Mouse (Mus musculus): ENCODE results near the gene Gpr142. TPM values are rescaled to one million over a fixed set of nuclear protein-coding genes. Genes with fewer than 3 reads are reported as not detected.

The Gpr142 gene
- polyA plus RNA-seq, 1 experiment from 2014 or later, result not detected

GRCm38 (mm10) chr11:114850452-114851268, 51.9 kb downstream of the Gpr142 start, which contains the start of gene Gprc5c:
Gene Gprc5c, plus strand, starts transcription at chr11:114851152.
- H3K4me2 ChIP-seq, result peak within 1 kb of the TSS; percentile 96
- H3K9me3 ChIP-seq, result no peaks in the 10 kb centered on the region
- H3K27ac ChIP-seq, result peak within 1 kb of the TSS; percentile 42; the same call in 1 of the 2 replicates
- ATAC-seq (ENCODE audit: low FRiP score), result peak; percentile 20; the same call in 1 of the 2 replicates
- H3K4me1 ChIP-seq, result peaks cover 32% of the 10 kb centered on the region
- no peaks in the 10 kb centered on the region for H3K36me3 ChIP-seq (replicated peaks)
- peak within 1 kb of the TSS; percentile 56 for H3K9ac ChIP-seq
- under 1% methylated on average over 33 of the region's 43 CpGs for WGBS
- H3K27me3 ChIP-seq, result peaks cover 72% of the 10 kb centered on the region
- H3K4me3 ChIP-seq (replicated peaks), result peak within 1 kb of the TSS; percentile 60

DNA sequence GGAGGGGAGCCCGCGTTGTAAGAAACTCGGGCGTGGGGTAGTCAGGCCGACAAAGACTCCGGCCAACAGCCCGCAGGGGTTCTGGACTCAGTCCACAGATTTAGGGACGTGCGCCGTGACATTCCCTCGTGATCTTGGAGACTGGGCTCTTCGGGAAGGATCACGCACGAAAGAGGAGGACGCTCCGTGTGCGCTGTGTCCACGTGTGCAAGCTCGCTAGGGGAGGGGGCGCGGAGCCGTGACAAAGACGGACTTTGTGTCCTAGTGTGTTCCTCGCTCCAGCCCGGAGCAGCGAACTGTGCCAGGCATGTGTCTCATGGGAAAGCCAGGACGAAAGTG, 52.5 kb downstream of the Gpr142 start:
- no peaks in the 10 kb centered on the region for H3K9me3 ChIP-seq
- peak overlapping the region; percentile 60 for H3K4me3 ChIP-seq (replicated peaks)
- peaks cover 32% of the 10 kb centered on the region for H3K4me1 ChIP-seq
- H3K27ac ChIP-seq, result 0 out of 2 replicates have a peak overlapping the region, but pooled peaks have one; percentile 9
- ATAC-seq (ENCODE audit: low FRiP score), result no peak
- peak overlapping the region; percentile 56 for H3K9ac ChIP-seq
- H3K36me3 ChIP-seq (replicated peaks), result no peaks in the 10 kb centered on the region
- peaks cover 72% of the 10 kb centered on the region for H3K27me3 ChIP-seq
- peak overlapping the region; percentile 96 for H3K4me2 ChIP-seq
- WGBS, result under 1% methylated on average over 27 of the region's 27 CpGs

DNA sequence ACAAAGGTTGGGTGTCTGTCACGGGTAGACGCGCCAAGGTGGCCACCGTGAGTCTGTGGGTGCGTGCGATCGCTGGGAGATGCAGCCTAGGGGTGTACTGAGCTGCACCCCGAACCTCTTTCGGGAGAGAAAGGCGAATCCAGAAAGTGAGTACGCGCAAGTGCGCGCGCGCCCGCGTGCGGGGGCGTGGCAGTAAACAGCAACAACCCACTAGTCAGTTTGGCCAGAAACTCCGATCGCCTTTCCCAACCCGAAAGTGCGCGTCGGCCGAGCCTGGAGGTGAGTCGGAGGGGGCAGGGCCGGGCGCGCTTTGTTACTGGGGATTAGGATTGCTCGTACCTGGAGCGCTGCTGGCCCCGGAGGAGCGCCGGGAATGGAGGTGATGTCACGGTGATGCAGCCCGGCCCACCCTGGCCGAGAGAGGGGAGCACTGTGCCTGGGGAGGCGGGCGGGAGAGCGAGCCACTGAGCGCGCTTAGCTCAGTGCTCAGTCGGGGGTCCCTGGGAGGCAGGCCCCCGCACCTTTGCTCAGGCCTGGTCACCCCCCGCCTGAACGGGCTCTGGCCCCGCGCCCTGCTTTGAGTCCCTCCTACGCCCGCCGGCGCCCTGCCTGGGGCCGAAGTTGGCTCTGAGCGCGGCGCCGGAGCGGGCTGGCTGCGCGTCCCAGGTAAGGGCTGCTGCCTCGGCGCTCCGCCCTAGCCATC, 53.0 kb downstream of the Gpr142 start:
- Histone ChIP-seq H3K9ac (peak overlapping the region; percentile 56), H3K27me3 (peaks cover 72% of the 10 kb centered on the region), H3K4me3 (replicated peaks) (peak overlapping the region; percentile 60), H3K9me3 (no peaks in the 10 kb centered on the region), H3K36me3 (replicated peaks) (no peaks in the 10 kb centered on the region), H3K4me2 (peak overlapping the region; percentile 96), H3K4me1 (peaks cover 32% of the 10 kb centered on the region), H3K27ac (peak overlapping the region; percentile 42; the same call in 1 of the 2 replicates)
- under 1% methylated on average over 60 of the region's 65 CpGs for WGBS
- ATAC-seq (ENCODE audit: low FRiP score), result peak; percentile 60

GRCm38 (mm10) chr11:114852311-114853173, 53.8 kb downstream of the Gpr142 start:
- peak overlapping the region; percentile 56 for H3K9ac ChIP-seq
- peaks cover 32% of the 10 kb centered on the region for H3K4me1 ChIP-seq
- H3K36me3 ChIP-seq (replicated peaks), result no peaks in the 10 kb centered on the region
- peak overlapping the region; percentile 42; the same call in 1 of the 2 replicates for H3K27ac ChIP-seq
- H3K27me3 ChIP-seq, result peaks cover 70% of the 10 kb centered on the region
- H3K4me3 ChIP-seq (replicated peaks), result peak overlapping the region; percentile 60
- peak overlapping the region; percentile 96 for H3K4me2 ChIP-seq
- no peak for ATAC-seq (ENCODE audit: low FRiP score)
- WGBS, result 1% methylated on average over 40 of the region's 40 CpGs
- H3K9me3 ChIP-seq, result no peaks in the 10 kb centered on the region

- no peaks in the 10 kb centered on the region for H3K36me3 ChIP-seq (replicated peaks)
- peaks cover 67% of the 10 kb centered on the region for H3K27me3 ChIP-seq
- peaks cover 32% of the 10 kb centered on the region for H3K4me1 ChIP-seq
- no peak overlapping the region for H3K9ac ChIP-seq
- 0 out of 2 replicates have a peak overlapping the region, but pooled peaks have one; percentile 10 for H3K27ac ChIP-seq
- no peaks in the 10 kb centered on the region for H3K9me3 ChIP-seq
- peak overlapping the region; percentile 96 for H3K4me2 ChIP-seq
- 14% methylated on average over 7 of the region's 7 CpGs for WGBS
- H3K4me3 ChIP-seq (replicated peaks), result peak overlapping the region; percentile 60
- no peak for ATAC-seq (ENCODE audit: low FRiP score)
Measured at GRCm38 (mm10) chr11:114853174-114853838, 54.6 kb downstream of the Gpr142 start.

- no peak for ATAC-seq (ENCODE audit: low FRiP score)
- Histone ChIP-seq H3K9me3 (no peaks in the 10 kb centered on the region), H3K4me1 (peaks cover 32% of the 10 kb centered on the region), H3K4me2 (no peak overlapping the region), H3K27ac (no peak overlapping the region), H3K27me3 (peaks cover 56% of the 10 kb centered on the region), H3K4me3 (replicated peaks) (no peak overlapping the region), H3K9ac (no peak overlapping the region), H3K36me3 (replicated peaks) (no peaks in the 10 kb centered on the region)
- WGBS, result 75% methylated on average over 6 of the region's 6 CpGs
Measured at GRCm38 (mm10) chr11:114854581-114854980, 55.9 kb downstream of the Gpr142 start.

DNA sequence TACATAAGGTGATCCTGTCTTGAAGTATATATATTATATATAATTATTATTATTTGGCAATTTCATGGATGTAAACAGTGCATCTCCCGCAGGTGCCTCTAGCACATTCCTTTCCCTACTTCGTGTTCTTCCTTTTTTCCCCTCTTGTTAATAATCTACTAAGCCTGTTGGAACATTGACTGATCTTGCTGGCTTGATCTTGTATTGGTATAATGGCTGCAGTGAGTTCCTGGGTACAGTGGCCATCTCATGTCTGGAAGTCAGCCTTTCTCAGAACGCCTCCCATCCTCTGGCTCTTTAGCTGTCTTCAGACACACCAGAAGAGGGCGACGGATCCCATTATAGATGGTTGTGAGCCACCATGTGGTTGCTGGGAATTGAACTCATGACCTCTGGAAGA, 57.4 kb downstream of the Gpr142 start:
- 92% methylated on average over 5 of the region's 5 CpGs for WGBS

More for the DNA sequence above, 57.4 kb downstream of the Gpr142 start:
- peaks cover 20% of the 10 kb centered on the region for H3K4me1 ChIP-seq
- H3K9ac ChIP-seq, result no peak overlapping the region
- no peaks in the 10 kb centered on the region for H3K36me3 ChIP-seq (replicated peaks)
- no peak overlapping the region for H3K4me2 ChIP-seq
- no peaks in the 10 kb centered on the region for H3K9me3 ChIP-seq
- no peak overlapping the region for H3K27ac ChIP-seq
- H3K27me3 ChIP-seq, result peaks cover 40% of the 10 kb centered on the region
- no peak for ATAC-seq (ENCODE audit: low FRiP score)
- H3K4me3 ChIP-seq (replicated peaks), result no peak overlapping the region

Other genes with a start within 250 kb of the Gpr142 start
- gene Rpl38, start 130.4 kb upstream of the Gpr142 start, polyA plus RNA-seq (2016; fragmentation: Nextera tagmentation; extraction: Ambion mirVana), result 859 and 942 TPM in 2 replicates
- 11.8 and 13.0 TPM in 2 replicates for gene Ttyh2, start 123.5 kb upstream of the Gpr142 start, polyA plus RNA-seq (2016; fragmentation: Nextera tagmentation; extraction: Ambion mirVana)
- 1.9 and 2.0 TPM in 2 replicates for gene Dnaic2, start 71.5 kb upstream of the Gpr142 start, polyA plus RNA-seq (2016; fragmentation: Nextera tagmentation; extraction: Ambion mirVana)
- 0.80 and 1.4 TPM in 2 replicates for gene Kif19a, start 33.5 kb upstream of the Gpr142 start, polyA plus RNA-seq (2016; fragmentation: Nextera tagmentation; extraction: Ambion mirVana)
- gene Btbd17, start 3.0 kb upstream of the Gpr142 start, polyA plus RNA-seq (2016; fragmentation: Nextera tagmentation; extraction: Ambion mirVana), result 41.6 and 44.8 TPM in 2 replicates
- 8.4 and 10.8 TPM in 2 replicates for gene Gprc5c, start 52.2 kb downstream of the Gpr142 start, polyA plus RNA-seq (2016; fragmentation: Nextera tagmentation; extraction: Ambion mirVana)
- 0.44 and 0.68 TPM in 2 replicates for gene Cd300a, start 91.1 kb downstream of the Gpr142 start, polyA plus RNA-seq (2016; fragmentation: Nextera tagmentation; extraction: Ambion mirVana)
- gene Cd300lb, start 135.5 kb downstream of the Gpr142 start, polyA plus RNA-seq (2016; fragmentation: Nextera tagmentation; extraction: Ambion mirVana), result not detected in 2 replicates
- gene Cd300c, start 170.2 kb downstream of the Gpr142 start, polyA plus RNA-seq (2016; fragmentation: Nextera tagmentation; extraction: Ambion mirVana), result not detected in 2 replicates
- 0.10 TPM in 1 of 2 replicates, not detected in the other for gene Cd300ld, start 191.0 kb downstream of the Gpr142 start, polyA plus RNA-seq (2016; fragmentation: Nextera tagmentation; extraction: Ambion mirVana)
- 0.47 and 0.96 TPM in 2 replicates for gene Cd300c2, start 203.0 kb downstream of the Gpr142 start, polyA plus RNA-seq (2016; fragmentation: Nextera tagmentation; extraction: Ambion mirVana)
- gene Cd300ld2, start 217.3 kb downstream of the Gpr142 start, polyA plus RNA-seq (2016; fragmentation: Nextera tagmentation; extraction: Ambion mirVana), result not detected in 2 replicates
- gene Cd300ld4, start 228.1 kb downstream of the Gpr142 start, polyA plus RNA-seq (2016; fragmentation: Nextera tagmentation; extraction: Ambion mirVana), result not detected in 2 replicates
- not detected in 2 replicates for gene Cd300ld5, start 238.8 kb downstream of the Gpr142 start, polyA plus RNA-seq (2016; fragmentation: Nextera tagmentation; extraction: Ambion mirVana)
- not detected in 2 replicates for gene Cd300ld3, start 249.5 kb downstream of the Gpr142 start, polyA plus RNA-seq (2016; fragmentation: Nextera tagmentation; extraction: Ambion mirVana)